Mouse (Mus musculus): Measurements from ENCODE around the gene Pon3. TPM values are rescaled to one million over a fixed set of nuclear protein-coding genes. Genes with fewer than 3 reads are reported as not detected.

Pon3 gene
- polyA plus RNA-seq, 1 experiment from 2014 or later = 27.7 TPM

- H3K4me2 ChIP-seq (ENCODE audit: low read depth, low read length) = no peak overlapping the region
- H3K9me3 ChIP-seq (ENCODE audit: control insufficient read depth, low read length) = no peaks in the 10 kb centered on the region
- H3K36me3 ChIP-seq (ENCODE audit: control insufficient read depth, insufficient read depth, low read length) = peaks cover 2% of the 10 kb centered on the region; the same call in 1 of the 2 replicates
- no peak overlapping the region for H3K4me3 ChIP-seq (ENCODE audit: low read length)
- no peak overlapping the region for H3K9ac ChIP-seq (ENCODE audit: low read depth, low read length)
- 81% methylated on average over 5 of the region's 5 CpGs for WGBS
- ATAC-seq = no peak
- no peaks in the 10 kb centered on the region for H3K27me3 ChIP-seq (replicated peaks; ENCODE audit: control insufficient read depth, insufficient read depth, low read length)
- no peak overlapping the region for H3K27ac ChIP-seq (ENCODE audit: low read length)
- peaks cover 21% of the 10 kb centered on the region for H3K4me1 ChIP-seq (ENCODE audit: control insufficient read depth, insufficient read depth, low read length)
Observed at GRCm38 (mm10) chr6:5292841-5293240, 36.8 kb upstream of the Pon3 start.

GRCm38 (mm10) chr6:5291450-5291849, 35.4 kb upstream of the Pon3 start:
- Histone ChIP-seq H3K9me3 (ENCODE audit: control insufficient read depth, low read length) (no peaks in the 10 kb centered on the region), H3K27me3 (replicated peaks; ENCODE audit: control insufficient read depth, insufficient read depth, low read length) (no peaks in the 10 kb centered on the region), H3K36me3 (ENCODE audit: control insufficient read depth, insufficient read depth, low read length) (peaks cover 2% of the 10 kb centered on the region; the same call in 1 of the 2 replicates), H3K4me2 (ENCODE audit: low read depth, low read length) (0 out of 2 replicates have a peak overlapping the region, but pooled peaks have one; percentile 6), H3K4me1 (ENCODE audit: control insufficient read depth, insufficient read depth, low read length) (peaks cover 15% of the 10 kb centered on the region), H3K4me3 (ENCODE audit: low read length) (no peak overlapping the region), H3K9ac (ENCODE audit: low read depth, low read length) (no peak overlapping the region), H3K27ac (ENCODE audit: low read length) (peak overlapping the region; percentile 33; the same call in 1 of the 2 replicates)
- peak; percentile 46 for ATAC-seq
- WGBS = 67% methylated on average over 4 of the region's 4 CpGs

- no peaks in the 10 kb centered on the region for H3K9me3 ChIP-seq (ENCODE audit: control insufficient read depth, low read length)
- no peaks in the 10 kb centered on the region for H3K27me3 ChIP-seq (replicated peaks; ENCODE audit: control insufficient read depth, insufficient read depth, low read length)
- no peak overlapping the region for H3K9ac ChIP-seq (ENCODE audit: low read depth, low read length)
- no peak overlapping the region for H3K4me2 ChIP-seq (ENCODE audit: low read depth, low read length)
- ATAC-seq = no peak
- H3K27ac ChIP-seq (ENCODE audit: low read length) = 0 out of 2 replicates have a peak overlapping the region, but pooled peaks have one; percentile 1
- no peaks in the 10 kb centered on the region for H3K36me3 ChIP-seq (ENCODE audit: control insufficient read depth, insufficient read depth, low read length)
- peaks cover 11% of the 10 kb centered on the region for H3K4me1 ChIP-seq (ENCODE audit: control insufficient read depth, insufficient read depth, low read length)
- 57% methylated on average over 5 of the region's 5 CpGs for WGBS
- no peak overlapping the region for H3K4me3 ChIP-seq (ENCODE audit: low read length)
Observed at GRCm38 (mm10) chr6:5287919-5288318, 31.8 kb upstream of the Pon3 start.

GRCm38 (mm10) chr6:5287392-5287791, 31.3 kb upstream of the Pon3 start:
- Histone ChIP-seq H3K27ac (ENCODE audit: low read length) (no peak overlapping the region), H3K9me3 (ENCODE audit: control insufficient read depth, low read length) (no peaks in the 10 kb centered on the region), H3K9ac (ENCODE audit: low read depth, low read length) (no peak overlapping the region), H3K36me3 (ENCODE audit: control insufficient read depth, insufficient read depth, low read length) (no peaks in the 10 kb centered on the region), H3K27me3 (replicated peaks; ENCODE audit: control insufficient read depth, insufficient read depth, low read length) (no peaks in the 10 kb centered on the region), H3K4me2 (ENCODE audit: low read depth, low read length) (no peak overlapping the region), H3K4me3 (ENCODE audit: low read length) (no peak overlapping the region), H3K4me1 (ENCODE audit: control insufficient read depth, insufficient read depth, low read length) (peaks cover 11% of the 10 kb centered on the region)
- 69% methylated on average over 2 of the region's 2 CpGs for WGBS
- ATAC-seq = peak; percentile 77

- Histone ChIP-seq H3K9me3 (ENCODE audit: control insufficient read depth, low read length) (no peaks in the 10 kb centered on the region), H3K36me3 (ENCODE audit: control insufficient read depth, insufficient read depth, low read length) (no peaks in the 10 kb centered on the region), H3K4me2 (ENCODE audit: low read depth, low read length) (no peak overlapping the region), H3K9ac (ENCODE audit: low read depth, low read length) (no peak overlapping the region), H3K27ac (ENCODE audit: low read length) (no peak overlapping the region), H3K4me1 (ENCODE audit: control insufficient read depth, insufficient read depth, low read length) (peaks cover 3% of the 10 kb centered on the region; the same call in 1 of the 2 replicates), H3K27me3 (replicated peaks; ENCODE audit: control insufficient read depth, insufficient read depth, low read length) (no peaks in the 10 kb centered on the region), H3K4me3 (ENCODE audit: low read length) (no peak overlapping the region)
- 68% methylated on average over 7 of the region's 7 CpGs for WGBS
- no peak for ATAC-seq
Observed at GRCm38 (mm10) chr6:5282418-5282817, 26.3 kb upstream of the Pon3 start.

- H3K36me3 ChIP-seq (ENCODE audit: control insufficient read depth, insufficient read depth, low read length) = no peaks in the 10 kb centered on the region
- ATAC-seq = peak; percentile 31; the same call in 1 of the 2 replicates
Observed at GRCm38 (mm10) chr6:5280576-5281305, 24.7 kb upstream of the Pon3 start.

GRCm38 (mm10) chr6:5277972-5278371, 21.9 kb upstream of the Pon3 start:
- no peak for ATAC-seq
- Histone ChIP-seq H3K4me2 (ENCODE audit: low read depth, low read length) (no peak overlapping the region), H3K27ac (ENCODE audit: low read length) (no peak overlapping the region), H3K4me3 (ENCODE audit: low read length) (no peak overlapping the region), H3K4me1 (ENCODE audit: control insufficient read depth, insufficient read depth, low read length) (peaks cover 3% of the 10 kb centered on the region; the same call in 1 of the 2 replicates), H3K36me3 (ENCODE audit: control insufficient read depth, insufficient read depth, low read length) (0 out of 2 replicates have a peak, but pooled peaks cover 2% of the 10 kb centered on the region), H3K9ac (ENCODE audit: low read depth, low read length) (no peak overlapping the region), H3K9me3 (ENCODE audit: control insufficient read depth, low read length) (no peaks in the 10 kb centered on the region), H3K27me3 (replicated peaks; ENCODE audit: control insufficient read depth, insufficient read depth, low read length) (no peaks in the 10 kb centered on the region)
- WGBS = 54% methylated on average over 5 of the region's 5 CpGs

More at GRCm38 (mm10) chr6:5280576-5281305, 24.7 kb upstream of the Pon3 start:
- H3K27ac ChIP-seq (ENCODE audit: low read length) = no peak overlapping the region; the same call in 1 of the 2 replicates
- no peak overlapping the region for H3K4me2 ChIP-seq (ENCODE audit: low read depth, low read length)
- peaks cover 3% of the 10 kb centered on the region; the same call in 1 of the 2 replicates for H3K4me1 ChIP-seq (ENCODE audit: control insufficient read depth, insufficient read depth, low read length)
- H3K27me3 ChIP-seq (replicated peaks; ENCODE audit: control insufficient read depth, insufficient read depth, low read length) = no peaks in the 10 kb centered on the region
- no peak overlapping the region for H3K9ac ChIP-seq (ENCODE audit: low read depth, low read length)
- no peaks in the 10 kb centered on the region for H3K9me3 ChIP-seq (ENCODE audit: control insufficient read depth, low read length)
- 53% methylated on average over 6 of the region's 6 CpGs for WGBS
- no peak overlapping the region for H3K4me3 ChIP-seq (ENCODE audit: low read length)

GRCm38 (mm10) chr6:5269641-5270040, 13.6 kb upstream of the Pon3 start:
- H3K27me3 ChIP-seq (replicated peaks; ENCODE audit: control insufficient read depth, insufficient read depth, low read length) = no peaks in the 10 kb centered on the region
- no peaks in the 10 kb centered on the region for H3K9me3 ChIP-seq (ENCODE audit: control insufficient read depth, low read length)
- WGBS = 85% methylated on average over 6 of the region's 6 CpGs
- H3K4me1 ChIP-seq (ENCODE audit: control insufficient read depth, insufficient read depth, low read length) = no peaks in the 10 kb centered on the region
- H3K27ac ChIP-seq (ENCODE audit: low read length) = no peak overlapping the region
- H3K36me3 ChIP-seq (ENCODE audit: control insufficient read depth, insufficient read depth, low read length) = peaks cover 5% of the 10 kb centered on the region; the same call in 1 of the 2 replicates
- H3K9ac ChIP-seq (ENCODE audit: low read depth, low read length) = no peak overlapping the region
- ATAC-seq = no peak
- H3K4me2 ChIP-seq (ENCODE audit: low read depth, low read length) = no peak overlapping the region
- no peak overlapping the region for H3K4me3 ChIP-seq (ENCODE audit: low read length)

GRCm38 (mm10) chr6:5264793-5265192, 8.7 kb upstream of the Pon3 start:
- no peaks in the 10 kb centered on the region for H3K27me3 ChIP-seq (replicated peaks; ENCODE audit: control insufficient read depth, insufficient read depth, low read length)
- no peak overlapping the region for H3K4me2 ChIP-seq (ENCODE audit: low read depth, low read length)
- ATAC-seq = no peak
- no peaks in the 10 kb centered on the region for H3K4me1 ChIP-seq (ENCODE audit: control insufficient read depth, insufficient read depth, low read length)
- no peak overlapping the region for H3K4me3 ChIP-seq (ENCODE audit: low read length)
- no peak overlapping the region for H3K27ac ChIP-seq (ENCODE audit: low read length)
- H3K9ac ChIP-seq (ENCODE audit: low read depth, low read length) = no peak overlapping the region
- no peaks in the 10 kb centered on the region for H3K9me3 ChIP-seq (ENCODE audit: control insufficient read depth, low read length)
- H3K36me3 ChIP-seq (ENCODE audit: control insufficient read depth, insufficient read depth, low read length) = peaks cover 3% of the 10 kb centered on the region; the same call in 1 of the 2 replicates
- 74% methylated on average over 8 of the region's 8 CpGs for WGBS
